Mouse (Mus musculus) forebrain, postnatal 0 days (tissue): ENCODE results near the gene Sugt1. TPM values are rescaled to one million over a fixed set of nuclear protein-coding genes. Genes with fewer than 3 reads are reported as not detected.
A peak's percentile ranks its signal among the peaks of the same experiment; 100 is the strongest.

Source experiments
- ATAC-seq: fragments of 200-750 bp; cut with Nextera tagmentation; 2 replicates; pipeline ENCODE4 v1.8.0; 2017; ENCODE audit warnings: mild to moderate bottlenecking, moderate library complexity
- DNase-seq: peaks from one replicate; pipeline ENCODE4 v3.0.0-alpha.2; 2015
- H3K27ac ChIP-seq: fragments of 300-500 bp; sonication (generic); 2 replicates; pipeline ENCODE4 v1.5.1; 2014; ENCODE audit warnings: low read depth, mild to moderate bottlenecking, antibody characterized with exemption, low read length, moderate library complexity, mixed read lengths
- H3K27me3 ChIP-seq: fragments of 300-500 bp; sonication (generic); 2 replicates; pipeline ENCODE4 v1.6.1; 2014; ENCODE audit warnings: mild to moderate bottlenecking, low read length, mixed read lengths; ENCODE audit not compliant: insufficient read depth
- H3K36me3 ChIP-seq: fragments of 300-500 bp; sonication (generic); 2 replicates; pipeline ENCODE4 v1.6.1; 2014; ENCODE audit warnings: mild to moderate bottlenecking, moderate library complexity; ENCODE audit not compliant: insufficient read depth
- H3K4me1 ChIP-seq: fragments of 300-500 bp; sonication (generic); 2 replicates; pipeline ENCODE4 v1.6.1; 2014; ENCODE audit warnings: antibody characterized with exemption; ENCODE audit not compliant: insufficient read depth
- H3K4me2 ChIP-seq: fragments of 300-500 bp; sonication (generic); 2 replicates; pipeline ENCODE4 v1.6.1; 2014; ENCODE audit warnings: low read depth, mild to moderate bottlenecking, moderate library complexity
- H3K4me3 ChIP-seq: fragments of 300-500 bp; sonication (generic); 2 replicates; pipeline ENCODE4 v1.5.1; 2014; ENCODE audit warnings: low read depth, low read length, mixed read lengths
- H3K9ac ChIP-seq: fragments of 300-500 bp; sonication (generic); 2 replicates; pipeline ENCODE4 v1.6.1; 2014; ENCODE audit warnings: mild to moderate bottlenecking
- H3K9me3 ChIP-seq: fragments of 300-500 bp; sonication (generic); 2 replicates; pipeline ENCODE4 v1.6.1; 2016; ENCODE audit warnings: low read length
- CTCF ChIP-seq: sonication (generic); IDR thresholded peaks from 2 replicates; pipeline ENCODE4 v1.5.1; 2016; ENCODE audit warnings: antibody characterized with exemption, control low read depth, low read depth
- WGBS: fragments of 180-500 bp; shearing (Covaris S2); extraction: QIAGEN DNeasy Blood & Tissue Kit; methylation state at CpG from one replicate; pipeline ENCODE4 v1.1.7; 2014; 5-methylcytosine and 5-hydroxymethylcytosine counted together
- polyA plus RNA-seq: library from polyadenylated mRNA; unstranded; fragments of >200 nt; fragmentation: Nextera tagmentation; extraction: Ambion mirVana; gene quantifications from 2 replicates; pipeline ENCODE4 v1.2.1, GENCODE M21; 2015
- total RNA-seq: library from RNA; depleted of rRNA; stranded (reverse); fragments of >200 nt; gene quantifications from 2 replicates; pipeline ENCODE4 v1.2.3, GENCODE M21; 2014

Gene Sugt1
- total and polyA plus RNA-seq, 2 experiments from 2014 or later = 41.5 to 93.7 TPM

- H3K36me3 ChIP-seq = peaks cover 64% of the 10 kb centered on the region
- H3K27ac ChIP-seq = no peak overlapping the region
- ATAC-seq (no peak), DNase-seq (no peak)
- H3K4me1 ChIP-seq = no peaks in the 10 kb centered on the region
- no peaks in the 10 kb centered on the region for H3K9me3 ChIP-seq
- no peak overlapping the region for H3K4me3 ChIP-seq
- WGBS = 92% methylated on average over 6 of the region's 6 CpGs
- no peak overlapping the region for H3K4me2 ChIP-seq
- H3K9ac ChIP-seq = no peak overlapping the region
- no peak for TF ChIP-seq CTCF
- H3K27me3 ChIP-seq = no peaks in the 10 kb centered on the region
Measured at GRCm38 (mm10) chr14:79606392-79606791, 18.9 kb downstream of the Sugt1 start.

GRCm38 (mm10) chr14:79606867-79607266 is 19.4 kb downstream of the Sugt1 start:
- WGBS = 85% methylated on average over 3 of the region's 3 CpGs
- no peak for TF ChIP-seq CTCF
- DNase-seq (peak; percentile 28), ATAC-seq (peak; percentile 91)
- no peaks in the 10 kb centered on the region for H3K9me3 ChIP-seq
- H3K4me3 ChIP-seq = no peak overlapping the region
- peaks cover 63% of the 10 kb centered on the region for H3K36me3 ChIP-seq
- H3K4me2 ChIP-seq = no peak overlapping the region
- H3K4me1 ChIP-seq = no peaks in the 10 kb centered on the region
- H3K27me3 ChIP-seq = no peaks in the 10 kb centered on the region
- no peak overlapping the region for H3K9ac ChIP-seq
- H3K27ac ChIP-seq = no peak overlapping the region

- DNase-seq = no peak
- Histone ChIP-seq H3K9ac (no peak overlapping the region), H3K9me3 (no peaks in the 10 kb centered on the region), H3K27me3 (no peaks in the 10 kb centered on the region), H3K4me1 (no peaks in the 10 kb centered on the region), H3K36me3 (peaks cover 62% of the 10 kb centered on the region), H3K27ac (no peak overlapping the region), H3K4me3 (no peak overlapping the region), H3K4me2 (no peak overlapping the region)
- WGBS = 83% methylated on average over 4 of the region's 4 CpGs
- peak; percentile 63 for ATAC-seq
- no peak for TF ChIP-seq CTCF
Measured at GRCm38 (mm10) chr14:79607352-79607751, 19.9 kb downstream of the Sugt1 start.

- Histone ChIP-seq H3K27me3 (no peaks in the 10 kb centered on the region), H3K36me3 (peaks cover 66% of the 10 kb centered on the region), H3K9ac (no peak overlapping the region), H3K27ac (no peak overlapping the region), H3K4me1 (no peaks in the 10 kb centered on the region), H3K9me3 (no peaks in the 10 kb centered on the region), H3K4me3 (no peak overlapping the region), H3K4me2 (no peak overlapping the region)
- WGBS = 93% methylated on average over 6 of the region's 6 CpGs
- ATAC-seq (no peak), DNase-seq (no peak)
- no peak for TF ChIP-seq CTCF
Measured at GRCm38 (mm10) chr14:79608286-79608685, 20.8 kb downstream of the Sugt1 start.

GRCm38 (mm10) chr14:79617121-79617828 is 29.8 kb downstream of the Sugt1 start:
- no peaks in the 10 kb centered on the region for H3K9me3 ChIP-seq
- ATAC-seq (peak; percentile 85), DNase-seq (peak; percentile 76)
- 72% methylated on average over 8 of the region's 8 CpGs for whole genome bisulfite sequencing
- H3K4me3 ChIP-seq = no peak overlapping the region
- H3K9ac ChIP-seq = no peak overlapping the region
- H3K27me3 ChIP-seq = no peaks in the 10 kb centered on the region
- peak; percentile 89 for TF ChIP-seq CTCF
- no peak overlapping the region for H3K27ac ChIP-seq
- no peak overlapping the region for H3K4me2 ChIP-seq
- H3K4me1 ChIP-seq = no peaks in the 10 kb centered on the region
- peaks cover 34% of the 10 kb centered on the region for H3K36me3 ChIP-seq

- DNase-seq (no peak), ATAC-seq (no peak)
- H3K4me2 ChIP-seq = no peak overlapping the region
- no peaks in the 10 kb centered on the region for H3K27me3 ChIP-seq
- peaks cover 13% of the 10 kb centered on the region for H3K36me3 ChIP-seq
- no peak overlapping the region for H3K9ac ChIP-seq
- no peak overlapping the region for H3K4me3 ChIP-seq
- WGBS = 92% methylated on average over 7 of the region's 7 CpGs
- H3K4me1 ChIP-seq = no peaks in the 10 kb centered on the region
- no peak overlapping the region for H3K27ac ChIP-seq
- H3K9me3 ChIP-seq = no peaks in the 10 kb centered on the region
- TF ChIP-seq CTCF = no peak
Measured at GRCm38 (mm10) chr14:79619802-79620201, 32.3 kb downstream of the Sugt1 start.

- no peaks in the 10 kb centered on the region for H3K4me1 ChIP-seq
- no peak for DNase-seq
Measured at GRCm38 (mm10) chr14:79621143-79621542, 33.7 kb downstream of the Sugt1 start.

More at GRCm38 (mm10) chr14:79621143-79621542, 33.7 kb downstream of the Sugt1 start:
- Histone ChIP-seq H3K27me3 (no peaks in the 10 kb centered on the region), H3K4me3 (no peak overlapping the region), H3K27ac (no peak overlapping the region), H3K9me3 (no peaks in the 10 kb centered on the region), H3K9ac (no peak overlapping the region), H3K4me2 (no peak overlapping the region), H3K36me3 (peaks cover 19% of the 10 kb centered on the region)
- 85% methylated on average over 3 of the region's 3 CpGs for WGBS
- no peak for TF ChIP-seq CTCF
- ATAC-seq = no peak
